Mouse (Mus musculus) B cell, adult 2 months (primary cell): ENCODE results near the gene Wdr75.
A peak's percentile ranks its signal among the peaks of the same experiment; 100 is the strongest.

Source experiments
- DNase-seq, 2 experiments: peaks; one replicate each; pipeline ENCODE4 v3.0.0; 2022

The Wdr75 gene

GRCm38 (mm10) chr1:45794969-45795908 lies at the start of gene Wdr75:
TSS of gene Wdr75 (plus strand) at chr1:45795166.
- DNase-seq = peak; percentile 95

GRCm38 (mm10) chr1:45755902-45756301 lies 39.1 kb upstream of the Wdr75 start:
- no peak for DNase-seq

GRCm38 (mm10) chr1:45756707-45757106 lies 38.3 kb upstream of the Wdr75 start:
- no peak for DNase-seq

- no peak for DNase-seq
Measured at GRCm38 (mm10) chr1:45758011-45758410, 37.0 kb upstream of the Wdr75 start.

- no peak for DNase-seq
Measured at GRCm38 (mm10) chr1:45760667-45761467, 34.1 kb upstream of the Wdr75 start.

GRCm38 (mm10) chr1:45761468-45761795 lies 33.5 kb upstream of the Wdr75 start:
- no peak for DNase-seq

GRCm38 (mm10) chr1:45765678-45766077 lies 29.3 kb upstream of the Wdr75 start:
- no peak for DNase-seq

GRCm38 (mm10) chr1:45766123-45766522 lies 28.8 kb upstream of the Wdr75 start:
- peak; percentile 64 to 67 for DNase-seq

GRCm38 (mm10) chr1:45767533-45767932 lies 27.4 kb upstream of the Wdr75 start:
- no peak for DNase-seq

- DNase-seq = no peak
Measured at GRCm38 (mm10) chr1:45769321-45769720, 25.6 kb upstream of the Wdr75 start.

- DNase-seq = no peak
Measured at GRCm38 (mm10) chr1:45770051-45770450, 24.9 kb upstream of the Wdr75 start.

- no peak for DNase-seq
Measured at GRCm38 (mm10) chr1:45780606-45781288, 14.2 kb upstream of the Wdr75 start.

GRCm38 (mm10) chr1:45816889-45817288 lies 21.9 kb downstream of the Wdr75 start:
- DNase-seq = peak; percentile 41 to 48

GRCm38 (mm10) chr1:45818564-45818963 lies 23.6 kb downstream of the Wdr75 start:
- no peak for DNase-seq

- DNase-seq = no peak
Measured at GRCm38 (mm10) chr1:45824441-45824840, 29.5 kb downstream of the Wdr75 start.

GRCm38 (mm10) chr1:45825140-45825539 lies 30.2 kb downstream of the Wdr75 start:
- peak; percentile 57 to 62 for DNase-seq

GRCm38 (mm10) chr1:45825630-45826029 lies 30.7 kb downstream of the Wdr75 start:
- no peak for DNase-seq

GRCm38 (mm10) chr1:45826148-45826547 lies 31.2 kb downstream of the Wdr75 start:
- no peak for DNase-seq

GRCm38 (mm10) chr1:45826796-45827195 lies 31.8 kb downstream of the Wdr75 start:
- no peak for DNase-seq

- no peak for DNase-seq
Measured at GRCm38 (mm10) chr1:45830453-45831206, 35.7 kb downstream of the Wdr75 start.

- no peak for DNase-seq
Measured at GRCm38 (mm10) chr1:45835362-45836063, 40.5 kb downstream of the Wdr75 start.

- DNase-seq = no peak
Measured at GRCm38 (mm10) chr1:45837736-45838135, 42.8 kb downstream of the Wdr75 start.
